Mouse (Mus musculus): ENCODE measurements at regions not wholly inside any gene's neighbourhood (a gene's known extent, or its start where the extent isn't known, plus 50 kb on each side); places are given as distances from the start of the nearest gene placed in this dataset.
"Not testable (repeated sequence)": the region's sequence is repeated elsewhere in the genome, so short reads cannot be mapped to it uniquely, and the experiment has no call there.

GRCm38 (mm10) chr9:33101206-33101605, 465.2 kb downstream of the Ets1 start:
- no peaks in the 10 kb centered on the region for H3K27me3 ChIP-seq (ENCODE audit: control insufficient read depth, insufficient read depth, low read length)
- intact Hi-C loops (cut with DNase I), result no loop called here

DNA sequence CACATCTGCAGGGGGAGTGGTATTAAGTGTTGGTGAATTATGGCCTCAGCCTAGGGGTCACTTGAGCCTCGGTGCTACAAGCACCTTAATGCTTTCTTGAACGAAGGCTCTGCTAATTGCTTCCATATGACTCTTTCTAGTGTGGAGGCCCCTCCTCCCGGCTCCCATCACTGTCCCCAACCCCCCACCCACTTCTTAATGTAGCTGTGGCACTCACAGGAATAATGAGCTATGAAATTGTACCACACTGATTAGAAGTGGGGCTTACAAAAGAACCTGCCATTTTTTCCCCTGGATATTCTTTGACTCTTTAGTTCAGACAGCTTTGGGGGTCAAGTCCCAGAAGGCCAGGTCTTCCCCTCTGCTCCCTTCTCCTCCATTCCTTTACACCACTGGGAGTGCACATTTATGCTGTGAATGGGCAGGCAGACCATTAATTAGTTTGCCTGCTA, 468.6 kb downstream of the Ets1 start:
- no peak for TF ChIP-seq POLR2A (IDR thresholded peaks at IDR 0.05; ENCODE audit: insufficient read depth, low read depth, low read length)
- TF ChIP-seq CTCF (IDR thresholded peaks at IDR 0.05), result no peak
- TF ChIP-seq EP300 (IDR thresholded peaks at IDR 0.05; ENCODE audit: insufficient read depth, low read depth, low read length), result no peak
- no peak for DNase-seq
- Histone ChIP-seq H3K36me3 (ENCODE audit: control insufficient read depth, insufficient read depth, low read length) (peaks cover 3% of the 10 kb centered on the region; the same call in 1 of the 2 replicates), H3K27ac (no peak overlapping the region), H3K4me1 (ENCODE audit: control insufficient read depth, insufficient read depth, low read length) (peaks cover 5% of the 10 kb centered on the region), H3K27me3 (ENCODE audit: control insufficient read depth, insufficient read depth, low read length) (no peaks in the 10 kb centered on the region), H3K79me2 (replicated peaks; ENCODE audit: control insufficient read depth, insufficient read depth, low read length) (no peaks in the 10 kb centered on the region), H3K9ac (ENCODE audit: low read depth, low read length) (no peak overlapping the region), H3K4me3 (no peak overlapping the region)
- 62% methylated on average over 3 of the region's 3 CpGs for WGBS
- intact Hi-C loops (cut with DNase I), result no loop called here

More at GRCm38 (mm10) chr9:33101206-33101605, 465.2 kb downstream of the Ets1 start:
- peaks cover 3% of the 10 kb centered on the region; the same call in 1 of the 2 replicates for H3K36me3 ChIP-seq (ENCODE audit: control insufficient read depth, insufficient read depth, low read length)
- 34% methylated on average over 3 of the region's 3 CpGs for WGBS
- H3K4me1 ChIP-seq (ENCODE audit: control insufficient read depth, insufficient read depth, low read length), result peaks cover 5% of the 10 kb centered on the region
- no peak overlapping the region for H3K4me3 ChIP-seq
- peak in 1 of 2 experiments; percentile 54 for DNase-seq
- no peaks in the 10 kb centered on the region for H3K79me2 ChIP-seq (replicated peaks; ENCODE audit: control insufficient read depth, insufficient read depth, low read length)
- no peak overlapping the region for H3K9ac ChIP-seq (ENCODE audit: low read depth, low read length)
- TF ChIP-seq CTCF (IDR thresholded peaks at IDR 0.05) (no peak), POLR2A (IDR thresholded peaks at IDR 0.05; ENCODE audit: insufficient read depth, low read depth, low read length) (0 out of 2 replicates have a peak, but pooled peaks have one; percentile 35), EP300 (IDR thresholded peaks at IDR 0.05; ENCODE audit: insufficient read depth, low read depth, low read length) (peak; percentile 89)
- H3K27ac ChIP-seq, result peak overlapping the region; percentile 59

- Histone ChIP-seq H3K36me3 (ENCODE audit: control insufficient read depth, insufficient read depth, low read length) (no peaks in the 10 kb centered on the region), H3K79me2 (replicated peaks; ENCODE audit: control insufficient read depth, insufficient read depth, low read length) (no peaks in the 10 kb centered on the region), H3K4me1 (ENCODE audit: control insufficient read depth, insufficient read depth, low read length) (no peaks in the 10 kb centered on the region), H3K27me3 (ENCODE audit: control insufficient read depth, insufficient read depth, low read length) (no peaks in the 10 kb centered on the region), H3K4me3 (no peak overlapping the region), H3K9ac (ENCODE audit: low read depth, low read length) (no peak overlapping the region), H3K27ac (no peak overlapping the region)
- WGBS, result 100% methylated on average over 1 of the region's 1 CpGs
- no peak for DNase-seq
- no peak for TF ChIP-seq EP300 (IDR thresholded peaks at IDR 0.05; ENCODE audit: insufficient read depth, low read depth, low read length)
- no peak for TF ChIP-seq CTCF (IDR thresholded peaks at IDR 0.05)
- no peak for TF ChIP-seq POLR2A (IDR thresholded peaks at IDR 0.05; ENCODE audit: insufficient read depth, low read depth, low read length)
- intact Hi-C loops (cut with DNase I), result no loop called here
These were observed 487.8 kb downstream of the Ets1 start for GRCm38 (mm10) chr9:33123841-33124240.

- Histone ChIP-seq H3K27me3 (ENCODE audit: control insufficient read depth, insufficient read depth, low read length) (no peaks in the 10 kb centered on the region), H3K4me1 (ENCODE audit: control insufficient read depth, insufficient read depth, low read length) (no peaks in the 10 kb centered on the region), H3K36me3 (ENCODE audit: control insufficient read depth, insufficient read depth, low read length) (no peaks in the 10 kb centered on the region), H3K4me3 (no peak overlapping the region), H3K79me2 (replicated peaks; ENCODE audit: control insufficient read depth, insufficient read depth, low read length) (no peaks in the 10 kb centered on the region), H3K9ac (ENCODE audit: low read depth, low read length) (no peak overlapping the region), H3K27ac (no peak overlapping the region)
- 42% methylated on average over 1 of the region's 1 CpGs for WGBS
- intact Hi-C loops (cut with DNase I), result no loop called here
- no peak for DNase-seq
- TF ChIP-seq POLR2A (IDR thresholded peaks at IDR 0.05; ENCODE audit: insufficient read depth, low read depth, low read length) (no peak), EP300 (IDR thresholded peaks at IDR 0.05; ENCODE audit: insufficient read depth, low read depth, low read length) (no peak), CTCF (IDR thresholded peaks at IDR 0.05) (no peak)
These were observed 516.2 kb downstream of the Ets1 start for GRCm38 (mm10) chr9:33152186-33152585.

DNA sequence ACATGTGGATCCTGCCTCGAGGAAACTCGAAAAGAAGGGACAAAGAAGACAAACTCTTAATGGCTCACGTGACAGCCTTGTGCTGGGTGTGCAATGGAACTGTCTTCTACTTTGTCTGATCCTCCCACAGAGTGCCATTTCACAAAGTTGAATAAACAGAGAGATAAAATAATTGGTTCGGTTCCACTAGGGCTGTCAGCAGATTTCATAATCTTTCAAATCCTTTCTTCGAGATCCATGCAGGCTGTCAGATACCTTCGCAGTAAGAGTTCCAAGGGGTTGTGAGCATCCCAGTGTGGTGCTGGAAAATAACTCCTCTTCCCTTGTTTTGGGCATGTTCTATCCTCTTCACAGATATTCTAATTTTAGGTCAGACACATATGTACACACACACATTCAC, 532.1 kb downstream of the Ets1 start:
- intact Hi-C loops (cut with DNase I), result no loop called here

GRCm38 (mm10) chr9:33169093-33169492, 533.1 kb downstream of the Ets1 start:
- WGBS, result 91% methylated on average over 1 of the region's 1 CpGs
- H3K4me3 ChIP-seq; H3K79me2 ChIP-seq (replicated peaks; ENCODE audit: control insufficient read depth, insufficient read depth, low read length); intact Hi-C loops (cut with DNase I); H3K9ac ChIP-seq (ENCODE audit: low read depth, low read length); H3K27ac ChIP-seq; H3K4me1 ChIP-seq (ENCODE audit: control insufficient read depth, insufficient read depth, low read length); H3K27me3 ChIP-seq (ENCODE audit: control insufficient read depth, insufficient read depth, low read length); H3K36me3 ChIP-seq (ENCODE audit: control insufficient read depth, insufficient read depth, low read length); DNase-seq: not testable (repeated sequence)

More for the DNA sequence above, 532.1 kb downstream of the Ets1 start:
- Histone ChIP-seq H3K4me3 (no peak overlapping the region), H3K4me1 (ENCODE audit: control insufficient read depth, insufficient read depth, low read length) (no peaks in the 10 kb centered on the region), H3K27me3 (ENCODE audit: control insufficient read depth, insufficient read depth, low read length) (no peaks in the 10 kb centered on the region), H3K79me2 (replicated peaks; ENCODE audit: control insufficient read depth, insufficient read depth, low read length) (no peaks in the 10 kb centered on the region), H3K9ac (ENCODE audit: low read depth, low read length) (no peak overlapping the region), H3K27ac (no peak overlapping the region), H3K36me3 (ENCODE audit: control insufficient read depth, insufficient read depth, low read length) (no peaks in the 10 kb centered on the region)
- no peak for TF ChIP-seq EP300 (IDR thresholded peaks at IDR 0.05; ENCODE audit: insufficient read depth, low read depth, low read length)
- TF ChIP-seq POLR2A (IDR thresholded peaks at IDR 0.05; ENCODE audit: insufficient read depth, low read depth, low read length), result no peak
- TF ChIP-seq CTCF (IDR thresholded peaks at IDR 0.05), result no peak
- 60% methylated on average over 6 of the region's 6 CpGs for WGBS
- no peak for DNase-seq

Measured in heart, adult 2 months (tissue).